Mouse (Mus musculus) effector memory CD4-positive, alpha-beta T cell, adult 7 months (primary cell): Measurements from ENCODE around the gene H2-M1. TPM values are rescaled to one million over a fixed set of nuclear protein-coding genes. Genes with fewer than 3 reads are reported as not detected.

Experiments used
- polyA plus RNA-seq: library from polyadenylated mRNA; unstranded; fragments of 100-300 nt; shearing (Covaris generic); gene quantifications from one replicate; pipeline ENCODE4 v1.2.1, GENCODE M21; 2017

Gene H2-M1
- polyA plus RNA-seq = not detected

GRCm38 (mm10) chr17:36672119-36672518, at the start of gene H2-M1:
TSS of gene H2-M1 (minus strand) at chr17:36672219.

GRCm38 (mm10) chr17:36642566-36642965, 29.5 kb downstream of the H2-M1 start, which contains the start of gene H2-M9:
TSS of gene H2-M9 (minus strand) at chr17:36642666.

Other genes with a start within 250 kb of the H2-M1 start
- gene H2-M10.4, start 209.9 kb downstream of the H2-M1 start, polyA plus RNA-seq = not detected
- gene H2-M11, start 125.1 kb downstream of the H2-M1 start, polyA plus RNA-seq = not detected
- gene H2-M9, start 29.6 kb downstream of the H2-M1 start, polyA plus RNA-seq = not detected
- gene H2-M10.5, start 100.7 kb upstream of the H2-M1 start, polyA plus RNA-seq = not detected
- gene H2-M10.6, start 140.0 kb upstream of the H2-M1 start, polyA plus RNA-seq = not detected
- gene Trim26, start 164.9 kb upstream of the H2-M1 start, polyA plus RNA-seq = 139 TPM
- not detected for gene Trim15, start 195.0 kb upstream of the H2-M1 start, polyA plus RNA-seq
- not detected for gene Trim10, start 197.4 kb upstream of the H2-M1 start, polyA plus RNA-seq
- gene Trim40, start 217.9 kb upstream of the H2-M1 start, polyA plus RNA-seq = not detected
- not detected for gene Trim31, start 225.9 kb upstream of the H2-M1 start, polyA plus RNA-seq